Mouse (Mus musculus): ENCODE results near the gene Spag7. TPM values are rescaled to one million over a fixed set of nuclear protein-coding genes. Genes with fewer than 3 reads are reported as not detected.

The Spag7 gene
- total RNA-seq, 2 experiments from 2014 or later: 67.0 to 83.3 TPM

GRCm38 (mm10) chr11:70645461-70646258 lies 23.6 kb downstream of the Spag7 start:
- ATAC-seq (ENCODE audit: poor library complexity, severe bottlenecking): no peak

- ATAC-seq (ENCODE audit: poor library complexity, severe bottlenecking): no peak
Measured at GRCm38 (mm10) chr11:70644564-70645103, 24.6 kb downstream of the Spag7 start.

GRCm38 (mm10) chr11:70643051-70643450 lies 26.2 kb downstream of the Spag7 start:
- no peak for ATAC-seq (ENCODE audit: poor library complexity, severe bottlenecking)

- ATAC-seq (ENCODE audit: poor library complexity, severe bottlenecking): no peak
Measured at GRCm38 (mm10) chr11:70641241-70641640, 28.0 kb downstream of the Spag7 start.

GRCm38 (mm10) chr11:70639976-70640375 lies 29.2 kb downstream of the Spag7 start:
- ATAC-seq (ENCODE audit: poor library complexity, severe bottlenecking): no peak

- ATAC-seq (ENCODE audit: poor library complexity, severe bottlenecking): no peak; the same call in 1 of the 2 replicates
Measured at GRCm38 (mm10) chr11:70638714-70639278, 30.4 kb downstream of the Spag7 start, which contains the start of gene Gp1ba. Gp1ba (plus strand) TSS chr11:70639122.

GRCm38 (mm10) chr11:70638293-70638692 lies 30.9 kb downstream of the Spag7 start:
- ATAC-seq (ENCODE audit: poor library complexity, severe bottlenecking): no peak

- ATAC-seq (ENCODE audit: poor library complexity, severe bottlenecking): no peak
Measured at GRCm38 (mm10) chr11:70637764-70638163, 31.5 kb downstream of the Spag7 start.

GRCm38 (mm10) chr11:70635601-70636000 lies 33.6 kb downstream of the Spag7 start:
- ATAC-seq (ENCODE audit: poor library complexity, severe bottlenecking): no peak

- no peak for ATAC-seq (ENCODE audit: poor library complexity, severe bottlenecking)
Measured at GRCm38 (mm10) chr11:70630129-70630528, 39.1 kb downstream of the Spag7 start.

GRCm38 (mm10) chr11:70629557-70629956 lies 39.7 kb downstream of the Spag7 start:
- ATAC-seq (ENCODE audit: poor library complexity, severe bottlenecking): peak; percentile 70

- no peak for ATAC-seq (ENCODE audit: poor library complexity, severe bottlenecking)
Measured at GRCm38 (mm10) chr11:70628431-70628830, 40.8 kb downstream of the Spag7 start.

- ATAC-seq (ENCODE audit: poor library complexity, severe bottlenecking): no peak
Measured at GRCm38 (mm10) chr11:70626877-70627276, 42.3 kb downstream of the Spag7 start.

- ATAC-seq (ENCODE audit: poor library complexity, severe bottlenecking): peak; percentile 77
Measured at GRCm38 (mm10) chr11:70625473-70625872, 43.7 kb downstream of the Spag7 start.

GRCm38 (mm10) chr11:70623053-70623742 lies 46.0 kb downstream of the Spag7 start:
- no peak for ATAC-seq (ENCODE audit: poor library complexity, severe bottlenecking)

- ATAC-seq (ENCODE audit: poor library complexity, severe bottlenecking): peak; percentile 35; the same call in 1 of the 2 replicates
Measured at GRCm38 (mm10) chr11:70621972-70622814, 47.0 kb downstream of the Spag7 start.

- ATAC-seq (ENCODE audit: poor library complexity, severe bottlenecking): no peak
Measured at GRCm38 (mm10) chr11:70619101-70619500, 50.1 kb downstream of the Spag7 start, which contains the start of gene Chrne. Chrne (minus strand) TSS chr11:70619216.

GRCm38 (mm10) chr11:70615516-70616093 lies 53.6 kb downstream of the Spag7 start, which contains the start of gene 4930544D05Rik:
4930544D05Rik (plus strand) TSS chr11:70615848.
- peak; percentile 41 for ATAC-seq (ENCODE audit: poor library complexity, severe bottlenecking)

GRCm38 (mm10) chr11:70615074-70615473 lies 54.1 kb downstream of the Spag7 start:
- peak; percentile 98 for ATAC-seq (ENCODE audit: poor library complexity, severe bottlenecking)
